Mouse (Mus musculus): ENCODE results near the gene Dcaf5.

The Dcaf5 gene

DNA sequence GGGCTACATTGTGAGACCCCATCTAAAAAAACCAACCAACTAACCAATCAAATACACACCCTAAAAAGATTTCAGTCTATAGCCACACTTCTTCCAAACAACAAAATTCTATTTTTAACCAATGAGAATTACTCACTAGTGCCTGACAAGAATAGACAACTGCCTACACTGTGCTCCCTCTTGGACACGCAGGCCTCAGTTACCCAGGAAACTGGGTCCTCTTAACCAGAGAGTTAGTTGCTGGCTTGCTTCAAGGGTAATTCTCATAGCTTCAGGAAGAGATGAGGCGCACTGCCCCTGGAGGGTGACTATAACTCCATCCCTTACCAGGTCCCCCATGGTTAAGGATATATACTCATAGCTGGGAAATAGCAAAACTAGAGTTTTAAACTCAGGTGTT, 95.5 kb downstream of the Dcaf5 start:
- DNase-seq (ENCODE audit: low read depth, low spot score), result no peak

DNA sequence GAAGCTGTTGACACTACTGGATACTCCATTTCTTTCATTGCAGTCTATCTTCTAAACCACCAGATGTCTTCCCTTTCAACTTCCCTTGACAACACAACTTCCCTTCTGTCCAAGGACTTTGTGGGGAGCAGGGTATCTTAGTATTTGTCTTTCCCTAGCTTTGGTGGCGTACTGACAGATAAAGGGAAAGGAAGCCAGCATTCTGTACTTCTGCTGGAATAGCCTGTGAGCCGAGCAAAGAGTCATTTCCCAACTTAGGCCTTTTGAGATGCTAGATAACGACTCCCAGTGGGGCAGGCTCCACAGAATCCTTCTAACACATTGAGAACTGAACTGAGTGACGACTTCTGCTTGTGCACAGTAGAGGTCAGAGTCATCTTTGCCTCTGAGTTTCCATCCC, 102.2 kb downstream of the Dcaf5 start:
- DNase-seq (ENCODE audit: low read depth, low spot score), result no peak

DNA sequence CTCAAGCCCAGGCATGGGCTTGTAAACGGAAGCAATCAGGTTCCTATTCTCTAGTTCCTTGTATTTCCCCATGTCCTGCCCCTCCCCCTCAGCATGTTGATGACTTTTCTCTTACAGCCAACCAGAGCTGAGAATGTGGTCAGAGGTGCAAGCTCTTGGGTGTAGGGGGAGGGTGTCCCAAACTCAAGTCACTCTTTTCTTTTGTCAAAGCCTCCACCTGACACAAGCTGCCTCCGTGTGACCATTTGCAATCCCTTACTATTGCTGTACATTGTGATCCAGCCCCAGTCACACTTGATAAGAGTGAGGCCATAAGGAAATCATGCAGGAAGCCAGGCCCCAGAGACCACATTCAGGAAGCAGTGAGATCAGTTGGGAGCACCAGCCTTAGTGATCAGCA, 104.8 kb downstream of the Dcaf5 start:
- DNase-seq (ENCODE audit: low read depth, low spot score), result peak; percentile 31

DNA sequence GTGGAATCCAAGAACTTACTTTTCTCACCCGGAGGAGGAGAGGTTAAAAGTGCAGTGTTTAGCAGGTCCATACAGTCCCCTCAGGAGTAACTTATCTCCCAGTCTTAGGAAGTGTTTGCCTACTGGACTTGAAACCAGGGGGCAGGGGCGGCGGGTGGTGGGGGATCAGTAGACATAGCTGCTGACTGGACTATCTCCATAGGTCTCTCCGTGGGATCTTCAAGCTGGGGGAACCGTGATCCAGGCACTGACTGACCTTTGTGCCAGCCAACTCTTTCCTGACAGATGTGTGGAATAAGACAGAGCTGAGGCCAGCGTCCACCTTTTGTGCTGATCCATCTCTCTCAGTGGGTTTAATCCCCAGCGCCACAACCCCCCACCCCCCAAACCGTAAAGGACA, 105.6 kb downstream of the Dcaf5 start:
- no peak for DNase-seq (ENCODE audit: low read depth, low spot score)

DNA sequence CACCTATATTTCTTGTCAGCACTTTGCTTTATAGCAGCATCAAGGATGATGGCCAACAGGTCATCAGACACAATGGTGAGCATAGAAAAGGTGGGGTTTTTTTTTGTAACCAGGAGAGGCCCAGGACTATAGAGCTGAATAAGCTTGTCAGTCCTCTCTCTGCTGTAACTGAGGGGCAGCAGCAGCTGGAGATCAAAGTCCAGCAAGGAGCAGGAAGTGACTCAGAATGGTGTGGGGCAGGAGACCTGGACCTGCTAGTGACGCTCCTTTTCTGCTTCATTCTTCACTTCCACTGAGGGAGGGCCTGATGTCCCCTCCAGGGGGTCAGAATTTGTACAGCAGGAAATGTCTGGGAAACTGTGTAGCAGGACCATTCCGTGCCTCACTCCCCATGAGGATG, 106.8 kb downstream of the Dcaf5 start:
- DNase-seq (ENCODE audit: low read depth, low spot score), result no peak

DNA sequence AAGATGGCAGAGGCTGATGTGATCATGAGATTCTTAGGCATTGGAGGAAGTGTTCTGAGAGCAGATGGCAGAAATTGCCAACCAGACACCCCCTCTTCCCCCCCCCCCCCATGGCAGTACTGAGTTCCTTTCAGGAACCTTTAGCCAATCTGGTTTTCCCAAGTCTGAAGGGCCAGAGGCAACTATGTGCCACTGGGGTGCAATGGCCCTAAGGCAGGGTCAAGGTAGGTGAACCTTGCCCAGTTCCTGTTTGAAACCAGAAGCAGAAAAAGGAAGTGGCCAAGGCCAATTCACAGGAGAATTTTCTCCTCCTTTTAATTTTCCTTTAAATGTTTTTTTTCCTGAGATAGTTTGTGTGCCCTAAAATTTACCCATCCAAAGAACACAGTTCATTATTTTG, 110.4 kb downstream of the Dcaf5 start:
- peak; percentile 22 for DNase-seq (ENCODE audit: low read depth, low spot score)

DNA sequence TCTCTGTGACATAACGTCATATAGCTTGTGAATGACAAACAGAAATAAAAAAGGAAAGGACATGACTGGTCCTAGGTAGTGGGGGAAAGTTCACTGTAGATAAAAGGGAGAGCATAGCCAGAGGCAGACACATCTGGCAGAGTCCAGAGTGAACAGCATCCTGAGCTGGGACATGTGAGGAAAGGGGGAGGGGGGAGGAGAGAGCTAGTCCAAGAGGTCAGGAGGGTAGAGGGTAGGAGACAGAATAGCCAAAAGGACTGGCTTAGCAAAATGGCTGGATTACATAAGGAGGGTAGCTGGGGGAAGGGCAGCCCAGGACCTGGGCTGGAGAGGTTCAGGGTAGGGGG, 111.6 kb downstream of the Dcaf5 start:
- no peak for DNase-seq (ENCODE audit: low read depth, low spot score)

DNA sequence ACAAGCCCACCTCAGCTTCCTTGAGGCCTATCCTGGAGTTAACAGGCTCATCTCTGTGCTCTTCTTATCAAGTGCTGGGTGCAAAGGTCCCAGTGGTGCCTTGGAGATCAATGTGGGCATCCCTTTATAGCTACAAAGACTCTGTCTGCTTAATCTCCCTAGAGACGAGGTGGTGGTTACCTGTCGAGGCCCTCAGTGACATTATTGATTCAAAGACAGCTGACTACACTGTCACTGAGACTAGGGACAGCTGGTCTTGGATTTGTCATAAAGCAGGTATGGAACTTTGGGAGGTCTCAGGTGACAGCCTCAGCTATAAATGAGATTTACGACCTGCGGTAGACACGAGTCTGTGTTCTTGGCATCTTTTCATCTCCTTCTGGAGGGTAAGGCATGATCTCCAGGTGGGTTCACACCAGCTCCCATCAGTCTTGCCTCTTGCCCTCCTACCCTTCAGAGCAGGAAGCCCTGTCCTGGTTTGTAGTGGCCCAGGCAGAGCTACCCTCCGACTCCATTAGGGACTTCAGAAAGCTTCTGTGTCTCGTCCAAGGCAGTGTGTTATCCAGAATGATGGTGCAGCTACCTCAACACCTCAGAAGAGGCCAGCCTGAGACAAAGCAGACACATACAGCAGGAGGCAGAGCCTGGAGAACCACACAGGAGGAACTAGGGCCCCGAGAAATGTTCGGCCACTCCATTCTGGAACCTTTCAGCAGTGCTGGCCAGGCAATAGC, 112.2 kb downstream of the Dcaf5 start:
- DNase-seq (ENCODE audit: low read depth, low spot score), result no peak

DNA sequence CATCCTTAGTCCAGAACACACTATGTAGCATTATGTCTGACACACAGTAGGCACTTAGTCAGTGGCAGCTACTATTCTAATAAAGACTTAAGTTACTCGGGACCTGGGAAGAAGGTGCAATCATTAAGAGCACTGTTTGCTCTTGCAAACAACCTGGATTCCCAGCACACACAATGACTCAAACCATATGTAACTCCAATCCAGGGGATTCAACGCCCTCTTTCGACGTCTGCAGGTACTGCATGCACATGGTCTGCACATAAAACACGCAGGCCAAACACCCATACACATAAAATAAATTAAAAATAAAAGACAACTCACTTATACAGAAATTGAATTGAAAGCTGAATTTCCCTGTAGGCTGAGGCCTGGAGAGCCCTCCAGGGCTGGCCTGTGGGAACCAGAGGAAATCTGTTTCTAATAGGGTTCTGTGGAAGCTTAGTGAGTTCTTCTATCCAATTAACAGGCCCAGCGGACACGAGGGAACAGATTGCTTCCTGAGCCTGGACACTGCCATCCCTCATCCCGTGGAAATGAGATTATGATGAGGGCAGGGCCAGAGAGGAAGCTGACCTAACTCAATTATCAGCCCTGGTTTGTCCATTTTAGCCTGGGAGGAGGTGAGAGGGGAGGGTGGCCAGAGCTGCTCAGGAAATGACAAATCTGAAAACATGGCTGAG, 112.9 kb downstream of the Dcaf5 start:
- DNase-seq (ENCODE audit: low read depth, low spot score), result no peak

DNA sequence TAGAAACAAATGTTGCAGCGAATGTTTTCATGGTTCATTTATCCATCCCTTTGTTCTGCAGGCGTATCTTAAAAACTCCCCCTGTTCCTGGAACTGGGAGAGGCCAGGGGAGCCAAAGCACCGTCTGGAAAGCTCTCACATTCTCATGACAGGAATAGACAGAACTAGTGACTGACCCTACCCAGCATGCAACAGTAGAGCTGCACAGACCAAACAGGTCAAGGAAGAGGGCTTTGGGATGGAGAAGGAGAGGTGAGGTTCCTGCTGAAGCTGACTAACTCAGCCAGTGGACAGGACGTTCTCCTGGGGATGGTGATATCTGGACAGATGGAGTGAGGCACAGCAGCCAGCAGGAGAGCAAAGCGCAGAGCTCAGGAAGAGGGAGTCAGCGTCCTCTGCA, 113.9 kb downstream of the Dcaf5 start:
- no peak for DNase-seq (ENCODE audit: low read depth, low spot score)

DNA sequence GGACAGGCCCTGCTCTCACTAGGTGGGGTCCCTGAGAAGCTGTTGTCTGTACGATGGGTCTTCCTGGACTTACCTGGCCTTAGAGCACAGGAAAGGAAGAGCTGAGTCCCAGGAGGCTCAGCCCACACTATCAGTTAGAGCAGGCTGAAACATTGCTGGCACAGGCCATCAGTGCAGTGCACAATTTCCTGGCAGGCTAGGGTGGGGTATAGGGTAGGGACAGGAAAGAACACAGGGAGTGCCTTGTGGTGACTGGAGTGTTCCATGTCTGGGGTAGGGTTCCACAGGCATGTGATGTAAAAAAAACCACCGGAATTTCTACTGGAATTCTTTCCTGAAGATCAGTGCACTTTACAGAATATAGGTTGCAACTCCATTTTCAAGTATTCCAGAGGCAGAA, 117.3 kb downstream of the Dcaf5 start:
- DNase-seq (ENCODE audit: low read depth, low spot score), result no peak

DNA sequence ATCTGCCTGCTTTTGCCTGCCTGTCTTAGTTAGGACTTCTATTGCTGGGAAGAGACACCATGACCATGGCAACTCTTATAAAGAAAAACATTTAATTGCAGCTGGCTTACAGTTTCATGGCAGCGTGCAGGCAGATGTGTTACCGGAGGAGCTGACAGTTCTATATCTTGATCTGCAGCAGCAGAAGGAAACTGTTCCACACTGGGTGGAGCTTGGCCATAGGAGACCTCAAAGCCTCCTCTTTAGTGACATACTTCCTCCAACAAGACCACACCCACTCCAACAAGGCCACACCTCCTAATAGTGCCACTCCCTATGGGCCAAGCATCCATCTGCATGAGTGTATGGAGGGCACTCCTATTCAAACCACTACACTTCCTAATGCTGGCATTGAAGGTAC, 121.1 kb downstream of the Dcaf5 start:
- no peak for DNase-seq (ENCODE audit: low read depth, low spot score)

DNA sequence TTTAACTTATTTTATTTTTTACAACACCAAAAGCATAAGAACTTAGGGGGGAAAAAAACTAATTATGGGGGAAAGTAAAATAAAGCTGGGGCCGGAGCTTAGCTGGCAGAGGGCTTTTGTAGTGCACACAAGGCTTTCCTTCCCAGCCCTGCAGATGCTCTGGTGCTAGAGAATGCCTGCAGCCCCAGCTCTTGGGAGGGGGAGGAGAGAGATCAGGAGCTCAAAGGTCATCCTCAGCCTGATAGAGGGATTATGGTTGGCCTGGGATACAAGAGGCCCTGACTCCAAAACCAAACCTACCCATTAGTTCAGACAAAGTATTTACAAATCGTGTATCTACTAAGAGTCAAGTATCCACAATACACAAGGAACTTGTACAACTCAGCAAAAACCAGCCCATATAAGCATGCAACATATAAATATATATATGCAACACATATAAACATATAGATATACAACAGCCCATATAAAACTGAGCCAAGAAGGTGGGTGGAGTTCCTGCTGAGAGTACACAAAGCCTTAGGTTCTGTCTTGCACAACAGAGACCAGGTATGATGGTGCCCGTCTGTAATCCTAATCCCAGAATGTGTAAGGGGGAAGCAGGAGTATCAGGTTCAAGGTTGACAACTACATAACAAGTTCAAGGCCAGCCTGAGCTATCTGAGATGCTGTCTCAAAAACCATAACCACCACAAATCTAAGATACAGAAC, 124.3 kb downstream of the Dcaf5 start:
- DNase-seq (ENCODE audit: low read depth, low spot score), result no peak

DNA sequence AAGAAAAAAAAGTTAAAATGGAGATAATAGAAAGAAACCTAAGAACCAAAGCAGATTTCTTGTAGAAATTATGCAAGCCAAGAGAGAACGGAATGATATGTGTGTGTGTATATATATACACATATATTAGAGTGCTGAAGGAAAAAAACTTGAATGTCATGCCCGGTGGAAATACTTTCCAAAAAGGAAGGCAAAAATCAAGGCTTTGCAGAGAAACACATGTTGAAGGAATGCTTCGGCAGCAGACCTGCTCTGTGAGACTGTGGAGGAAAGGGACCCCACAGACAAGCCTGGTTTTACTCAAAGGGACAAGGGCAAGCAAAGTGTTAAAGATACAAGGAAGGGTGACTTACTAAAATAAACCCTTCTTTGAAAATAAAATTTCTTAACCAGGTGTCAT, 128.8 kb downstream of the Dcaf5 start:
- no peak for DNase-seq (ENCODE audit: low read depth, low spot score)

DNA sequence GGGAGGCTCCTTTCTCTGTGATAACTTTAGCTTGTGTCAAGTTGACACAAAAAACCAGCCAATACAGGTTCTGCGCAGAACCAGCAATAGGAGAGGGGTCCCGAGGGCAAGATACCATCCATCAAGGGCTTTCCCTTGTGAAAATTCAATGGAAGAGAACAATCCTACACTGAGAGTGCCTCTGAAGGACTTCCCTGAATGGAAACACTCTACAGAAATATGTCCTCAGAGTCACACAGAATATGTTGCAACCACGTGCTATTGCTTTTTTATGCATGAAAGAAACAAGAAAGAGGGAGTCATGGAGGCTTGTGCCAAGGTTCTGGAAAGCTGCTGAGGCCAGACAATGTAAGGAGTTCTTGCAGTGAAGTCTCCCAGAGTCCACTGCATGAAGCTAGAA, 131.9 kb downstream of the Dcaf5 start:
- no peak for DNase-seq (ENCODE audit: low read depth, low spot score)

DNA sequence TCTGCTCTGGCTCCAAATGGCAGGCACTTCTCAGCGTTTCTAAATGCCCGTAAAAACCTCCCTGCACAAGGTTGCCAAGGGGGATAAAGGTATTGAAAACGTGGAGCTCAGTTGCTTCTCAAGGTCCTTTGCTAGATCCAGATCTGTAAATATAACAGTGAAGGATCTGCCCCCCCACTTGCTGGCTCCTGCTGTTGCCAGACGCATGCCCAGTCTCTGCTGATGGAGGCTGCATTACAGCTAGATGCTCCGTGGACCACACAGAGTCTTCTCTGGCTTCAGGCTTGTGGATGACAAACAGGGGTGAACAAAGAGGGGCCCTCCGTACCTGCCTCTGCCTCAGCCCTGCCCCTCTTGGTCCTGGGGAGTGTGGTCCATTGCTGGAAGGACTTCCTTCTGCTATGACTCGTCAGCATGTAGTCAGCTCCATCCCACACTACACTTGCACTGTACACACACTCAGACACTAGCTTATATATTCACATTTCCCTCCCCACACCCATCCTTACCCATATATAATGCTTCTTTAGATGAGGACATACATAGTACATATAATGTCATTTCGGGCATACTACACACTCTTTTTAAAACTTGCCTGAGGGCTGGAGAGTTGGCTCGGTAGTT, 135.5 kb downstream of the Dcaf5 start:
- no peak for DNase-seq (ENCODE audit: low read depth, low spot score)

DNA sequence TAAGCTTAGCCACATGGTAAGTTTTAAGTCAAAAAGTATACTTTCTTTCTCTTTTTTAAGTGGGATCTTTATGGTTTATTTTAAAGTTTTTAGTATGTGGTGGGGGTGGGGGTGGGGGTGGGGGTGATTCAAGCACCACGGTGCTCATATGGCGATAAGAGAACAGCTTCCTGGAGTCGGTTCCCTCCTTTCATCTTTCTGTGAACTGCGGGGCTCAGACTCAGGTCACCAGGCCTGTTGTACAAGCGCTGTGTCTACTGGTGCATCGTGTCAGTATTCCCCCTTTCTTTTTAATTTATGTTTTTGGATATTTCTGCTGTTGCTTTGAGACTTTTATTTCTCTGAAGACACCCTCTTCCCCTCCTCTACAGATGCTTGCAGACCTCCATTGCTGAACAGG, 137.7 kb downstream of the Dcaf5 start:
- DNase-seq (ENCODE audit: low read depth, low spot score), result no peak

DNA sequence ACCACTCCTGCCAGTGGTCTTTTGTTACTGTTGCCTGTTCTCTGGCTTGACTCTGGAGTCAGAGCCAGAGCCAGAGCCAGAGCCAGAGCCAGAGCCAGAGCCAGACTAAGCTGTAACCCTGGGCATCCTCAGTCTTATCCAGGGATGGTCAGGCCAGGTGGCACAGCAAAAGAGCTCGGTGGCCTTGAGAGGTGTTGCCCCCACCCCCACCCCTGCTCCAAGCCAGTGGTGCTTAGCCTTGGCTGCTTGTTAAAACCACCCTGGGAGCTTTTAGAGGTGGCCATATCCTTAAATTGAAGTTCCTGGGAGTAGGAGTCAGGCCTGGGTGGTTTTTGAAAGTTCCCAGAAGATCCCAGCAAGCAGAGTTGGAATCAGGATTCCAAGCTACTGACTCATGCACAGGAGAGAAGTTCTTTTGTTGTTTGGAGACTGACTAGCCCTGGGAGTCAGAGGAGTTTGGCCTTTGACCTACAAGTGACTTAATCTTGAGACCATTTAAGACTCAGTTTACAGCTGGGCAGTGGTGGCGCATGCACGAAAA, 144.4 kb downstream of the Dcaf5 start:
- no peak for DNase-seq (ENCODE audit: low read depth, low spot score)

DNA sequence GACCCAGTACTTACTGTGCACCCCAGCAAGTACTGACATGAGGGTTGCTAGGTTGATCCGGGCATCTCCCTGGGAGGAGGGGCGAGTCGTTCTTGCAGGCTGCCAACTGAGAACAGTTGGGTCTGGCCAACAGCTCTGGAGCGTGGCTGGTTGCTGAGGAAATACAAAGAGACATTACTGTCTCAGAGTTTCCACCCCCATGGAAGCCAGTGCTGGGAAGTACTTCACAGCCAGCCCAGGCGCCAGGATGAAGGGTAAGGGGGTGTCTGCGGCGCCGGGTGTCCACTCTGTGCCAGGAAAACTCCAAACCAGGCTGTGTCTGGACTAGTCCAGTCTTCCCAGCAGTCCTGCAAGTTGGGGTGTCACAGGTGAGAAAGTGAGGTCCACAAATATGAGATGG, 145.4 kb downstream of the Dcaf5 start:
- no peak for DNase-seq (ENCODE audit: low read depth, low spot score)

DNA sequence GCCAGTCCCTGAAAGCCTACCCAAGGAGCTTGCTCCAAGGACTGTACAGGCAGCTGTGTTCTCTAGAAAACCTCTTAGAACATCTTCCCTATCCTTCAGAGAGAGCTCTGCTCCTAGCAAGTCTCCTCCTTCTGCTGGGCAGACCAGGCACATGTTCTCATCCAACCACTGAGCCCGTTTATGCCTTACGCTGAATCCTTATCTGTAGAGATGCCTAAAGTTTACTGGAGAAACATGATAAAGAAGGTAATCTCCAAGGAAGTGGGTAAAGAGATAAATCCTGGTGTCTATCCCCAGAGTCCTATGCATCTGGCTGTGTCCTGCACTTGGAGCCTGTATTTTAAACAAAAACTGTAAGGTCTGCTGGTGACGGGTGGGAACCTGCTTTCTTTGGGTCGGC, 145.9 kb downstream of the Dcaf5 start:
- no peak for DNase-seq (ENCODE audit: low read depth, low spot score)

DNA sequence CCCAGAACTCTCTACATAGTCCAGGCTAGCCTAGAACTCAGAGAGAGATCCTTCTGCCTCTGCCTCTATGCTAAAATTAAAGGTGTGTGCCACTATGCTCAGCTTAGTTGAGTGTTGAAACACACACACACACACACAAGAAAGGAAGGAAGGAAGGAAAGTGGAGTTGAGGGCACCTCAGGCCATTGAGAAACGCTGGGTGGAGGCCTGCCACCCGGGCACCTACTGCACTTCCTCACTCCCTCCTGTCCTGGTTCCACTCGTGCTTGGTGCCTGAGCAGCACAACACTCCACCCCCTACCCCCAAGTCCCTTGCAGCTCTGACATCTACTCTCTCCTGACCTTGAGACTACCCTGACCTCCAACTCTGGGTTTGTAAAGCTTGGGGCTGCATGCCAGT, 146.7 kb downstream of the Dcaf5 start:
- DNase-seq (ENCODE audit: low read depth, low spot score), result no peak

DNA sequence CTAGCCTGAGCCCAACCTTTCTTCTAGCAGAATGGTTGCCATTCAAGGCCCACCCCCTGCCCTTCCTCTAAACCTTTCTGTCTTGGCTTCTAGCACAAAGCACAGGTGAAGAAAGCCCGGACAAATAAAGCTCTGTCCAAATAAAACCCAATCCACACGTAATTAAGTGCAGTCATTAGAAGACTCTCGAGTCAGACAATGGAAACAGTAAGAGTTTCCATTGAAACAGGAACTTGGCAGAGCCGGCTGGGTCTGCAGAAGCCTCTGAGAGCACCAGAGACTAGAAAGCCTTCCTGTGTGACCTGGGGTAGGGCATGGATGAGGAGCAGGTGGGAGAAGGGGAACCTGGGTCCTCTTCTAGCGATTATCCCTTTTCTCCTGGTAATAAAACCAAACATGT, 150.5 kb downstream of the Dcaf5 start:
- DNase-seq (ENCODE audit: low read depth, low spot score), result peak; percentile 39
